Mouse (Mus musculus) CH12.LX (cell line): Measurements from ENCODE around the gene Dnase2b.

Source experiments
- CHD2 ChIP-seq: IDR thresholded peaks from 2 replicates; pipeline ENCODE4 v1.6.1; 2011; ENCODE audit warnings: low read length, improper control_type of control experiment
- CTCF ChIP-seq, 2 experiments: IDR thresholded peaks in 1 of 2; conservative IDR thresholded peaks in 1 of 2; 2 replicates each; pipeline ENCODE4 v1.5.1; 2011 to 2012; ENCODE audit warnings: low read depth in 2 of 2, low read length in 2 of 2, improper control_type of control experiment in 1 of 2, inconsistent platforms in 1 of 2, mild to moderate bottlenecking in 1 of 2, moderate library complexity in 1 of 2
- EP300 ChIP-seq: IDR thresholded peaks from 2 replicates; pipeline ENCODE4 v1.6.1; 2011; ENCODE audit warnings: low read length, improper control_type of control experiment
- KAT2A ChIP-seq: IDR thresholded peaks from 2 replicates; pipeline ENCODE4 v1.6.1; 2012; ENCODE audit warnings: low read length, improper control_type of control experiment, inconsistent platforms; ENCODE audit not compliant: insufficient replicate concordance
- MXI1 ChIP-seq: IDR thresholded peaks from 2 replicates; pipeline ENCODE4 v1.6.1; 2011; ENCODE audit warnings: mild to moderate bottlenecking, low read depth, low read length, improper control_type of control experiment
- NELFE ChIP-seq: IDR thresholded peaks from 2 replicates; pipeline ENCODE4 v1.6.1; 2011; ENCODE audit warnings: low read depth, low read length, improper control_type of control experiment
- PAX5 ChIP-seq: IDR thresholded peaks from 2 replicates; pipeline ENCODE4 v1.6.1; 2012; ENCODE audit warnings: low read length, inconsistent platforms, mixed read lengths
- POLR2A ChIP-seq: IDR thresholded peaks from 2 replicates; pipeline ENCODE4 v1.6.1; 2011; ENCODE audit warnings: low read depth, mild to moderate bottlenecking, improper control_type of control experiment, low read length
- SIN3A ChIP-seq: IDR thresholded peaks from 2 replicates; pipeline ENCODE4 v1.6.1; 2012; ENCODE audit warnings: low read length, improper control_type of control experiment, inconsistent platforms
- TCF12 ChIP-seq: IDR thresholded peaks from 2 replicates; pipeline ENCODE4 v1.6.1; 2014; ENCODE audit warnings: low read depth, mild to moderate bottlenecking, inconsistent platforms, low read length, improper control_type of control experiment
- ZC3H11A ChIP-seq: IDR thresholded peaks from 2 replicates; pipeline ENCODE4 v1.6.1; 2012; ENCODE audit warnings: low read depth, mild to moderate bottlenecking, inconsistent platforms, low read length, improper control_type of control experiment

DNA sequence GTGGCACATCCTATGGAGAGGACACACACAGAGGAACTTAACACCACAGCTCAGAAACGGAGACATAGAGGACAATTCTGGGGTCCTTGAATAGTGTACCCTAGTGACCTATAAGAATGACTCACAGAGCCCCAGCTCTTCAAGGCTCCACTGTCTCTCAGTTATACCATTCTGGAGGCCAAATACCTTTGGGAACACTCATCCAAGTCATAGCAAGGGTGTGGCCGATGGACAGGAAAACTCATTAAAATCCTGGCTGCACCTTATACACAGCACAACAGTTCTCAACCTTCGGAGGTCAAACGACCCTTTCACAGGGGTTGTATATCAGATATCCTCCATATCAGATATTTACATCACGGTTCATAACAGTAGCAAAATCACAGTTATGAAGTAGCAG lies 17.1 kb upstream of the Dnase2b start:
- no peak for TF ChIP-seq CTCF (conservative IDR thresholded peaks at IDR 0.05 in 1 of 2, IDR thresholded peaks at IDR 0.05 in 1 of 2; ENCODE audit: low read depth in 2 of 2, low read length in 2 of 2)
- TF ChIP-seq TCF12, result no peak
- no peak for TF ChIP-seq NELFE
- TF ChIP-seq CHD2, result no peak
- no peak for TF ChIP-seq EP300
- no peak for TF ChIP-seq KAT2A
- TF ChIP-seq POLR2A, result no peak
- no peak for TF ChIP-seq PAX5
- TF ChIP-seq ZC3H11A, result no peak
- no peak for TF ChIP-seq SIN3A
- no peak for TF ChIP-seq MXI1
